Mouse (Mus musculus): ENCODE measurements around the gene Snai3.
A peak's percentile ranks its signal among the peaks of the same experiment; 100 is the strongest.

Gene Snai3

DNA sequence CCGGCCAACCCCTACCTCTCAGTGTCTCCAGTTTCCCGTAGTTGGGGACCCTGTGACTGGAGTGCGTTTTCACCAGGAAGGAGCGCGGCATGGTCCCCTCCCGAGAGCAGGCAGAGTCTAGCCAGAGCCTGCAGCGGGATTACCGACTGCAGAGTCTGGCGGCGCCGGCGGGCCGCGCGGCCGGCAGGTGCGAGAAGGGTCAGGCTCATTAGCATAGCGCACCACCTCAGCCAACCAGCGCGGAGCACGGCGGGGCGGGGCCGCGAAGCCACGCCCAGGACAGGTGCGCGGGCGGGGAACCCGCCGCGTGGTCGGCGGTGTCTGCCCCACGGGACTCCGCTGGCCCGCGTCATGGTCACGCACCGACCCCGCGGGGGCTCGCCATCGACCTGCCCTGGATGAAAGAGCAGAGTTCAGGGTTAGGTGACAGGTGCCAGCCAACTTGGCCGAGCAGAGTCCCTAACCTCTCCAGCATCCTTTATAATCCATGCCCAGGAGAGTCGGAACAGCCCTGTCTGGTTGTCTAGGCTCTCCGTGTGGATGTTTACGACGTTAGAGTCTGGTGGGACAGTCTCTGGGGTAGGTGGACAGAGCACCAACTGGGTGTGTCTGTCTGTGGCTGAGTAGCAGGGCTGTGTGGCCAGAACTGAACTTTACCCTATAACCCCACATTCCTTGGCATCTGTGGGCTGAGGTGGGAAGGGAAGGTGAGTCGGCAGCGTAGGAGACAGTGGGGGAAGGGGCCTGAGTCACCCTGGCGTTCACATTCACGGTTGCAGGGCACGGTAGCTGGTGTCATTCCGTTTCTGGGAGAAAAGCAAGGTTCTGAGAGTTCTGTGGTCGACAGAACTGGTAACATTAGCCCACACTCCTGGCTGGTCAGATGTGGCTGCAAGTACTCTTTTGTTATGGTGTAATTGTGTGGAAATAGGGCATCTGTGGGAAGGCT lies at the start of gene Snai3:
Snai3 (minus strand) TSS at position 210 of the 949 bp plus-strand sequence.
- DNase-seq (ENCODE audit: extremely low spot score): peak; percentile 50

DNA sequence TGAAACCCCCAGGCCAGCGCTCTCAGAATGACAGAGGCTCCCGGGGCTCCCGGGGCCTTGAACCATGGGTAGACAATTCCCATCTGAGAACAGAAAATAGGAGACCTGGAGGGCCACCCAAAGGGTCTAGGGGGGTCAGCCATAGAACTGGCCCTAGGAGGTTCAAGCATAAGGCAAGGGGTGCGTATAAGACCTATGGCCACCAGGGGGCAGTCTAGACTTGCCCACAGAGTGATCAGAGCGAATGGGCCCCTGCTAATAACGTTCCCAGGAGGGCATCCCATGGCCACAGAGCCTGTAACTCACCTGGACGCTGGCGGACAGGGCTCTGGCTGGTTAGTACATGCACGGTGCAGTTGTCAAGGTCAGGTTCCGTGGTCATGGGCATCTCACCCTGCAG lies 40.3 kb upstream of the Snai3 start:
- peak; percentile 77 for DNase-seq (ENCODE audit: extremely low spot score)

DNA sequence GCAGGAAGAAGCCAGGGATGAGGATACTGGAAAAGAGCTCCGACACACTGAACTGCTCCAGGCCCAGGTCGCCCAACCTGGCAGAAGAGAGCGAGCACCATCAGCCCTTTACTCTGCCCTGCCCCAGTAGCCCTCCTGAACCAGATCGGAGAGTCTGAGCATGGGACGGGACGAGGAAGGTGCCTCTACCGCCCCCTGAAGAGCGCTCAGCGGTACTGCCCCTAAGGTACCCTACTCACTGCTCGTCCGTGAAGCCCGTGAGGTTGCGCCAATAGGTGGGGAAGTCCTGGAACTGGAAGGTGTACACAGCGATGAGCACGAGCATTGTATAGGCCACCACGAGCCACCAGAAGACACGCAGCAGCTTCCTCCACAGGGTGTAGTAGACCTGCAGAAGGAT lies 37.4 kb upstream of the Snai3 start:
- DNase-seq (ENCODE audit: extremely low spot score): no peak

- DNase-seq (ENCODE audit: extremely low spot score): no peak
These were observed 36.6 kb upstream of the Snai3 start for GRCm38 (mm10) chr8:122497016-122497734.

GRCm38 (mm10) chr8:122488387-122488786 lies 27.9 kb upstream of the Snai3 start:
- no peak for DNase-seq (ENCODE audit: extremely low spot score)

GRCm38 (mm10) chr8:122484831-122485230 lies 24.3 kb upstream of the Snai3 start:
- DNase-seq (ENCODE audit: extremely low spot score): no peak

GRCm38 (mm10) chr8:122483877-122484276 lies 23.3 kb upstream of the Snai3 start:
- DNase-seq (ENCODE audit: extremely low spot score): no peak

DNA sequence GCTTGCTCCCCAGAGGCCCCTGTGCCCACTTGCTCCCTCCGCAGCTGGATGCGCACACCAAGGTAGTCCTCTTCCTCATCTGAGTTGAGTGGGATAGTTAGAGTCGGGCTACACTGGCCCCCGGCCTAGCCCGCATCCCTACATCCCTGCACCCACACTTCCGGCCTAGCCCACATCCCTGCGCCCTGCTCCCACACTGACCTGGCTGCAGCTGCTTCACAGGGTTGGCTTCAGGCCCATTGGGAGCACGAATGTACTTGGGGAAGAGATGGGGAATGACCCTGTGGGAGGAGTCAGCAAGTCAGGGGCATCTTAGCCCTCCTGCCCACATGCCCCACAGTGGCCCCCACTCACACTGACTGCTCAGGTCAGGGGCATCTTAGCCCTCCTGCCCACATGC lies 21.9 kb upstream of the Snai3 start:
- DNase-seq (ENCODE audit: extremely low spot score): no peak

DNA sequence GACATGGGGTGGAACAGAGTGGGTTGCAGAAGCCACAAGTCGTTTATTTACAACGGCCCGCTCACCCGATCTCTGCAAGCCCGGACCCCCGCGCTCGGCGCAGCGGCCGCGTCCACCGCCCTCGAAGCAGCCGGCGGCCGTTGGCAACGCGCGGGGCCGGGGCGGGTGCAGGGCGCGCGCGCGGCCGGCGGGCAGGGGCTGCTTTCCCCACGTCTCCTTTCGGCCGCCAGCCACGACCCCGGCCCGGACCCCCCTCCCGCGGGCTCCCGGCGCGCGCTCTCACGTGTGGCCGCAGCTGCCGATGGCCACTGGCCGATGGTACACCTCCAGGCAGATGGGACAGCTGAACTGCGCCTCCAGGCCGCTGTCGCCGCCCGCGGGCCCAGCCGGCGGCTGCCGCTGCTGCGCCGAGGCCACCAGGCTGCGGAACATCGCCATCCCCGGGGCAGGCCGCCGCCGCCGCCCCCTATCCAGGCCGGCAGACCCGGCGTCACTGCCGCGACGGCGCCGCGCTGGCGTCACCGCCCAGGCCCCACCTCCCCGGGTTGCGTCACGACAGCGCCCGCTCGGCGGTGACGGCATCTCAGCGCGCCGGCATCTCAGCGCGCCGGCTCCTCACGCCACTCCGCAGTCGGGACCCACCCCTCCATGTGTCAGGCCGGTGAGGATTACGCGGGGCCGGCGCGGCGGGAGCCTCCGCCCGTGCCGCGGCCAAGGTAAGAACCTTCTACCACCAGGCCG lies 15.2 kb upstream of the Snai3 start, which contains the start of the genes Rnf166 and Ctu2:
Rnf166 (minus strand) TSS at position 485 of the 741 bp plus-strand sequence.
Ctu2 (plus strand) TSS at position 564 of the 741 bp plus-strand sequence.
- peak; percentile 92 for DNase-seq (ENCODE audit: extremely low spot score)

DNA sequence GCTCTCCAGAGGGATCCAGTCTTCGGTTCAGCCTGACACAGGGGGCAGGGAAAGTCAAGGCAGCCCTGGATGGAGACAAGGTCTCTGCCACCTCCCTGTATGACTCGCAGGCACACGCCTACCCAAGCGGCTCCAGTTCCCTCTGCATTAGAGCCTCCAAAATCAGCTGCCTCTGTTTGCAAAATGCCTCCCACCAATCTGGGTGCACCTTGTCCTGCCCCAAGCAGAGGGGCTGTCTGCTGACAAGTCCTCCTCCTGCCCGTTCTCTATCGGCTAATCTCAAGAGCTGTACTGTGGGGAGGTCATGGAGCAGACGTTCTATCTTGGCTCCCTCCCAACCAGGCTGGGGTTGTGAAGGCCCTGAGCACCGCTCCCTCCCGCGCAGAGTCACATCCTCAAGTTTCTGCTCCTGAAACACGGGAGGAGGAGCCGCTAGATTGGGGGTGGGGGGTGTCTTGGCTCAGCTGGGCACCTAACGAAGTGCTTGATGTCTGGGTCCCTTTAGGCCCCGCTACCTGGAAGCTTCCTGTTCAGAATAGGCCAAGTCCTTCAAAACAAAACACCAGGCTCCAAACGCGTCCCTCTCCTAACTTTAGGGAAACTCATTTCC lies 14.5 kb upstream of the Snai3 start:
- no peak for DNase-seq (ENCODE audit: extremely low spot score)

- no peak for DNase-seq (ENCODE audit: extremely low spot score)
These were observed 13.4 kb upstream of the Snai3 start for GRCm38 (mm10) chr8:122473911-122474421.

DNA sequence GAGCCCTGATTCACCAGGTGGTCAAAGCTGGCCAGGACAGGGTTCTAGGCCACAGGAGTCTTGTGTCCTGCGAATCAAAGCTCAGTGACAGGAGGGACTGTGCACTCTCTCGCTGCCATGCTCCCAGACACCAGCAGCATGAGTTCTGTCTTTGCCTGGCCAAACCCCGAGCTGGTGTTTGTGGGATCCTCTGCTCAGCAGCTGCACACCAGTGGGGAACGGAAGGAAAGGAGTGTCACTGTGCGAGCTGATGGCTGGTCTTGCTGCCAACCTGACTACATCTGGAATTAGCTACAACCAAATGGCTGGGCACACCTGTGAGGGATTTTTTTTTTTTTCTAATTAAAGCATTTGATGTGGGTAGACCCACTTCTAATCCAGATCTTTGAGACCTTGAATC lies 10.2 kb upstream of the Snai3 start:
- DNase-seq (ENCODE audit: extremely low spot score): no peak

- no peak for DNase-seq (ENCODE audit: extremely low spot score)
These were observed 9.4 kb upstream of the Snai3 start for GRCm38 (mm10) chr8:122469965-122470364.

DNA sequence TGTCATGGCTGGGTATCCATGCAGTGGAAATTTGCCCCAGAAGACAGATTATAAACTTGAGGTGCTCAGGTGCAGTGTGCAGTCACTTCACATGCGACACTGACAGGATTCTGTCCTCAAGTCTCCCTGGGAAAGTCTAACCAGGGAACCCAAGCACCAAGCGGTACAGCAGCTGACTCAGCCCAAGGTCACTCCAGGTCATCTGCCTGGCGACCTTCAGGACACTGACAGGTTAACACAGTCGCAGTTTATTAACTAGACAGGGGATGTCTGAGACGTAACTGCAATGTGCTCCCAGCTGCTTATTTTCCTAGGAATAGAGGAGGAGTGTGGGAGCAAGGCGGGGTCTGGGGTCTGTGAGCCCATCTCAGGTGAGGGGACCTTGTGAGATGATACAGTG lies 8.9 kb upstream of the Snai3 start:
- DNase-seq (ENCODE audit: extremely low spot score): no peak

DNA sequence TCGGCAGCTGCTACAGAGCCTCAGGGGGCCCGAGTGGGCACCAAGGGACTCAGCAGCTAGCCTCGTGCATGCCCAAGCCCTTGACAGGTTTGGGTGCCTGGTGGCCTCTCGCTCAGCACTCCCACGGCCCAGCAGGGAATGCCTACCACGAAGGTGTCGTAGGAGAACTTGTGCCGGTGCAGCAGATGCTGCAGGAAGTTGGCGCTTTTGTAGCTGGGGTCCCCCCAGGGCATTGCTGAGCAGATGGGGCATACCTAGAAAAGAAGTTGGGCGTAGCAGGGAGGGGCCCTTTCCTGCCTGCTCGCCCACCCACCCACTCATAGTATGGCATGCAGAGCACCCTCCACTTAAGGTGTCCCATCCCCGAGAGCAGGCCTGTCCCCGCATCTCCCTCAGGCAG lies 7.3 kb upstream of the Snai3 start:
- no peak for DNase-seq (ENCODE audit: extremely low spot score)

GRCm38 (mm10) chr8:122464985-122465384 lies 4.5 kb upstream of the Snai3 start:
- no peak for DNase-seq (ENCODE audit: extremely low spot score)

DNA sequence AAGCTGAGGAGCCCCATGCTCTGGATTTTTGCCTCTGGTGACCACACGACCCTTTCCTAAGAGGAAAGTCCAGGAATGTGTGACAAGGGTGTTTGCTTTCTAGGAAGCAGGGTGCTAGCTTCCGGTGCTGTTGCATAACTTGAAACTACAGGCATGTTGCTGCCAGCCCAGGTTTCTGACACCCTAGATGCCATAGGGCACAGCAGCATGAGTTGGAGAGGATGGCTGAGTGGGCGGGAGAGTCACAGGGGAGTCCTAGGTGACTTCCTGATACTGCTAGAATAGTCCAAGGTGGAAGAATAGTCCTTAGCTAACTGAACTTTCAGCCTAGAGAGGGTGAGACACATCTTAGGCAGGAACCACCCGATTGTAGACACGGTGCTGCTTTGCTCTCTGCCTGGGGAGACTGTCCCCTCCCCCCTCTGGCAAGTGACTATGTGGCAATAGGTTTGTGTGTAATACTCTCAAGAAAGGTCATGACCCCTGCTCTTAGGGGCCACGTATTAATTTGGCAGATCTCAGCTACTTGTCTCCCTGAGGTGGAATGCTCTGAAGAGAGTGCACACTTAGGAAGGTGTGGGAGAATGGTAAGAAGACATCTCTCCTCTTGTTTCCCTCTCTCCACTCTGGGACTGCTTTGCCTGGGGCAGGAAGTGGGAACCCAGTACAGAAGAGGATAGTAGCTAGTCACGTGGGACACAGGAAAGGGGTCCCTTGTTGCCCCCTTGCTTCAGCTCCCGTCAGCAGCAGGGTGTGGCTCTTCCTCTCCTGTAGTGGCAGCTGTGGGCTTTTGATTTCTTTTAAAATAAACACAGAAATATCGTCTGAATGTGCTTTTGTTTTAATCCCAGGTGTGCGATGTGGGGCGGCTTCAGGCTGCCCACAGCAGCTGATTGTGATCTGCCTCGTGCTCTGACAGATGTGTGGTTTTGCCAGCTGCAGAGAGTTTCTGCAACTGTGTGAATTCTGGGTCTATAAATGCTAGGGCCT lies 3.4 kb upstream of the Snai3 start:
- DNase-seq (ENCODE audit: extremely low spot score): no peak

DNA sequence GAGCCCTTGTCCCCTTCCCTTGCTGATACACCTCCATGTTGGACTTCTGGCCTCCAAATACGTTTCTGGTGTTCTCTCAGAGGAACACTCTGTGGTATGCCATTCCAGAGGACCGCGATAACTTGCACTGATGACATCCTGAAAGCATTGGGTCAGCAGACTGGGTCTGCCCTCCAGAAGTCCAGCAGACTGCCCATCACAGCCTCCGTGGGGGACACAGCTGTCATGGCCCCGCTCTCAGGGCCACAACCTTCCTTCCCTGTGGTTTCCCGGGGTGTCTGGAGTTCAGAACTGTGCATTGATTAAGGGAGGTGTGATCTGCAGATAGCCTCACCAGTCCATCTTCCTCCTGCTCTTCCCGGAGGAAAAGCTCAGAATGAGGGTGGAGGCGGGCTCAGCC lies 2.0 kb upstream of the Snai3 start:
- no peak for DNase-seq (ENCODE audit: extremely low spot score)

DNA sequence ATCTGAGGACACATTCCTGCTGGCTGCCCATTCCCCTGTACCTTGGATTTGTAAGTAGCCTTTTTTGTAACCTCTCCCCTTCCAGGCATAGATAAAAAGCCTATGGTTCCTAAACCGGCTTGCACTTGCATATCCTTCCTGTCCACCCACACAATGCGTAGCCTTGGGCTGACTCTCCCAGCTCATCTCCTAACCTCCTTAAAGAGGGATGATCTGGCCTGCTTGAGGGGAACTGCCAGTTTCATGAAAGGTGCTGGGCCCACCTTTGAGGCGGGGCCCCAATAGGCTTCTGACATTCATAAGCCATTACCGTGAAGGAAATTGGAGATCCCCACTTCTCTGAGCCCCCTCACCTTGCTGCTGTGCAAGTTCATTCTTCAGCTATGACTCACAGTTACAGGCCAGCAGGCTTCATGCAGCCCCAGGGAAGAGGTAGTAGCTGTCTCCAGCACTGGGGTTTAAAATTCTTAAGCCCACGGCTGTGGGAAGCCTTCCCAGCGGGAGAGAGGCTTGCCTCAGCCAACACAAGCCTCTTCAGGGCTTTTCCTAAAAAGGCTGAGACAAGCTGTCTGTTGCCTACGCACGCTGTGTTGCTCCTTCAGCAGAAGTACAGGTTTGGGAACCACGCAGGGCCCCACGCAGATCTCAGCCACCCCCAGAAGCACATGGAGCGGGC lies 1.1 kb upstream of the Snai3 start:
- no peak for DNase-seq (ENCODE audit: extremely low spot score)

GRCm38 (mm10) chr8:122459990-122460389 lies 543 bp downstream of the Snai3 start:
- no peak for DNase-seq (ENCODE audit: extremely low spot score)

Measured in embryo, embryonic 9.5 days (tissue).